Mouse (Mus musculus): ENCODE data around the gene Catsper1. TPM values are rescaled to one million over a fixed set of nuclear protein-coding genes. Genes with fewer than 3 reads are reported as not detected.

The Catsper1 gene
- total RNA-seq (2023; ENCODE audit: inconsistent age): not detected in 4 replicates

GRCm38 (mm10) chr19:5335441-5335840, at the start of gene Catsper1:
Catsper1 (plus strand) TSS chr19:5335741.

GRCm38 (mm10) chr19:5294972-5295735, 40.4 kb upstream of the Catsper1 start, which contains the start of gene Sf3b2:
Sf3b2 (minus strand) TSS chr19:5295455.

GRCm38 (mm10) chr19:5297903-5298800, 37.4 kb upstream of the Catsper1 start, which contains the start of gene Gal3st3:
Gal3st3 (plus strand) TSS chr19:5298331.

GRCm38 (mm10) chr19:5349502-5349873, 13.9 kb downstream of the Catsper1 start, which contains the start of gene Cst6:
Cst6 (minus strand) TSS chr19:5349574.

GRCm38 (mm10) chr19:5366175-5367052, 30.9 kb downstream of the Catsper1 start, which contains the start of gene Eif1ad:
Eif1ad (plus strand) TSS chr19:5366741.

GRCm38 (mm10) chr19:5367053-5367359, 31.5 kb downstream of the Catsper1 start, which contains the start of gene Banf1:
Banf1 (minus strand) TSS chr19:5367168.

GRCm38 (mm10) chr19:5388588-5389242, 53.2 kb downstream of the Catsper1 start, which contains the start of gene Sart1:
Sart1 (minus strand) TSS chr19:5388703.

Other genes with a start within 250 kb of the Catsper1 start
- gene Yif1a, start 247.2 kb upstream of the Catsper1 start, total RNA-seq (2023; ENCODE audit: inconsistent age): 30.3 to 38.1 TPM (median 35.5 TPM) in 4 replicates
- 0.78 to 1.9 TPM (median 1.5 TPM) in 4 replicates for gene Cnih2, start 237.2 kb upstream of the Catsper1 start, total RNA-seq (2023; ENCODE audit: inconsistent age)
- gene Rab1b, start 228.7 kb upstream of the Catsper1 start, total RNA-seq (2023; ENCODE audit: inconsistent age): 101 to 112 TPM (median 105 TPM) in 4 replicates
- 34.5 to 38.0 TPM (median 36.7 TPM) in 4 replicates for gene Klc2, start 217.2 kb upstream of the Catsper1 start, total RNA-seq (2023; ENCODE audit: inconsistent age)
- 72.2 to 78.0 TPM (median 74.1 TPM) in 4 replicates for gene Pacs1, start 62.6 kb upstream of the Catsper1 start, total RNA-seq (2023; ENCODE audit: inconsistent age)
- 317 to 332 TPM (median 327 TPM) in 4 replicates for gene Sf3b2, start 40.3 kb upstream of the Catsper1 start, total RNA-seq (2023; ENCODE audit: inconsistent age)
- not detected in 4 replicates for gene Gal3st3, start 37.4 kb upstream of the Catsper1 start, total RNA-seq (2023; ENCODE audit: inconsistent age)
- 0.58 to 1.0 TPM in 2 of 4 replicates, not detected in the others for gene Cst6, start 13.8 kb downstream of the Catsper1 start, total RNA-seq (2023; ENCODE audit: inconsistent age)
- 34.1 to 40.3 TPM (median 37.2 TPM) in 4 replicates for gene Eif1ad, start 31.0 kb downstream of the Catsper1 start, total RNA-seq (2023; ENCODE audit: inconsistent age)
- gene Banf1, start 31.4 kb downstream of the Catsper1 start, total RNA-seq (2023; ENCODE audit: inconsistent age): 90.5 to 106 TPM (median 95.8 TPM) in 4 replicates
- 176 to 199 TPM (median 188 TPM) in 4 replicates for gene Sart1, start 53.0 kb downstream of the Catsper1 start, total RNA-seq (2023; ENCODE audit: inconsistent age)
- not detected in 4 replicates for gene Tsga10ip, start 66.8 kb downstream of the Catsper1 start, total RNA-seq (2023; ENCODE audit: inconsistent age)
- gene Drap1, start 89.2 kb downstream of the Catsper1 start, total RNA-seq (2023; ENCODE audit: inconsistent age): 168 to 181 TPM (median 171 TPM) in 4 replicates
- gene AI837181, start 89.4 kb downstream of the Catsper1 start, total RNA-seq (2023; ENCODE audit: inconsistent age): 56.0 to 61.6 TPM (median 59.0 TPM) in 4 replicates
- 0.55 to 3.8 TPM (median 0.75 TPM) in 4 replicates for gene Fosl1, start 111.8 kb downstream of the Catsper1 start, total RNA-seq (2023; ENCODE audit: inconsistent age)
- gene Ccdc85b, start 122.2 kb downstream of the Catsper1 start, total RNA-seq (2023; ENCODE audit: inconsistent age): 2.8 to 3.3 TPM (median 3.0 TPM) in 4 replicates
- gene Fibp, start 124.9 kb downstream of the Catsper1 start, total RNA-seq (2023; ENCODE audit: inconsistent age): 107 to 110 TPM (median 109 TPM) in 4 replicates
- gene Ctsw, start 132.8 kb downstream of the Catsper1 start, total RNA-seq (2023; ENCODE audit: inconsistent age): 0.90 to 2.0 TPM (median 1.3 TPM) in 4 replicates
- gene Efemp2, start 138.2 kb downstream of the Catsper1 start, total RNA-seq (2023; ENCODE audit: inconsistent age): 1.8 TPM in 1 of 4 replicates, not detected in the others
- gene Mus81, start 152.7 kb downstream of the Catsper1 start, total RNA-seq (2023; ENCODE audit: inconsistent age): 40.8 to 48.0 TPM (median 43.1 TPM) in 4 replicates
- gene Cfl1, start 154.7 kb downstream of the Catsper1 start, total RNA-seq (2023; ENCODE audit: inconsistent age): 1,329 to 1,431 TPM (median 1,341 TPM) in 4 replicates
- gene 1700020D05Rik, start 168.0 kb downstream of the Catsper1 start, total RNA-seq (2023; ENCODE audit: inconsistent age): 0.93 to 2.6 TPM (median 2.2 TPM) in 4 replicates
- gene Snx32, start 174.8 kb downstream of the Catsper1 start, total RNA-seq (2023; ENCODE audit: inconsistent age): 7.9 to 10.5 TPM (median 9.1 TPM) in 4 replicates
- 0.27 TPM in 1 of 4 replicates, not detected in the others for gene Ovol1, start 224.9 kb downstream of the Catsper1 start, total RNA-seq (2023; ENCODE audit: inconsistent age)
- 13.8 to 21.1 TPM (median 19.0 TPM) in 4 replicates for gene Ap5b1, start 232.3 kb downstream of the Catsper1 start, total RNA-seq (2023; ENCODE audit: inconsistent age)